Mouse (Mus musculus) thymus, adult 18-20 months (tissue): Measurements from ENCODE around the gene Prpf4.

Source experiments
- DNase-seq, 2 experiments: peaks; one replicate each; pipeline ENCODE4 v3.0.0; 2022; ENCODE audit warnings: mixed read lengths in 2 of 2

The Prpf4 gene

DNA sequence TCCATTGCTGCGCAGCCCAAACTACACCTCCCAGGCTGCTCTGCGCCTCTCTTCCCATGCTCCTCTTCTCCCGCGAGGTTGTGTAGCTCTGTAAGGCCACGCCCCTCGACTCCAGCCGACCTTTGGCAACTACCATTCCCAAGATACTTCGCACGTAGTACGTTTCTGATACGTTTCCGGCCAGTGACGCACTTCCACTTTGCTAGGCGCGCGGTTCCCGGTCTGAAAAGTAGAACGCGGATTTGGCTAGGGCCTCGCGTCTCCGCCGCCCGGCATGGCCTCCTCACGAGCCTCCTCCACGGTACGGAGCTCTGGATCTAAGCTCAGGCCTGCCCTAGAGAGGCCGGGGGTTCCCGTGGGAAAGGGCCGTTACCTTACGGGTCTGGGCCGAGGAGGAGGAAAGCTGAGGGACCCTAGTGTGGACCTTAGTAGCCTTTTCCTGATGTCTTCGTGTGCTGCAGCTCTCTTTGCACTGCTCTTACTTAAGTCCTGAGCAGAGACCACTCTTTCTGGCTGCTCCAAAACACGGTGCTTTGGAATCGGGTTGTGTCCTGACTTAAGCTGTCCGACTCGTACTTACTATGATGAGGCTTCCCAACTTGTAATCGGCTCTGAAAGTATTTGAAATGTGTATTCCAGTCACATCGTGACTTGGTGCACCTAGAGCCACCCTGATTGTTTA lies at the start of gene Prpf4, which contains the start of gene Cdc26:
Prpf4 (plus strand) TSS at position 197 of the 682 bp plus-strand sequence.
Cdc26 (minus strand) TSS at position 42 of the 682 bp plus-strand sequence.
- DNase-seq = peak; percentile 97 to 98

DNA sequence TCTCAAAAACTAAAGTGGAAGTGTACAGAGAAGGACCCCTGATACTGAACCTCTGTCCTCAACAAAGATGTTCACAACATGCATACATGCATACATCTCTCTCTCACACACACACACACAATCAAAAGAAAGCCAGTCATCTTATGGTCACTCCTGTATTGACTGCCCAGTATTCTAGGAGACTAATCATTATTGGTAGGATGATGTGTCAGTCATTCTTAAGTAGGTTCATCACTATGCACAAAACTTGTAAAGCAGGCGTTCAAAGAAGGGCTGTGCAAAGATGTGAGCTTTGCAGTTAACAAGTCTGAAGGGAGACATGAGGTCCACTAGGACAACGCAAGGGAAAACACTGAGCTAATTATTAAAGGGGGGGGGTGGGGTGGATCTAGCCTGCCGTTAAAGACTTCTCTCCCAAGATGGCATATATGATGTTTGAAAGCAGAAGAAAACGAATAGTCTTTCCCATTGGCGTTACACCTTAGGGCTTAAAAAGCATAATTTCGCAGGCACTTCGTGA lies 49.3 kb upstream of the Prpf4 start:
- no peak for DNase-seq

- peak; percentile 94 to 97 for DNase-seq
These were observed 48.4 kb upstream of the Prpf4 start, which contains the start of the genes Fkbp15 and Slc31a1 for GRCm38 (mm10) chr4:62360088-62360804. Fkbp15 (minus strand) TSS chr4:62360548. Slc31a1 (plus strand) TSS chr4:62360727.

DNA sequence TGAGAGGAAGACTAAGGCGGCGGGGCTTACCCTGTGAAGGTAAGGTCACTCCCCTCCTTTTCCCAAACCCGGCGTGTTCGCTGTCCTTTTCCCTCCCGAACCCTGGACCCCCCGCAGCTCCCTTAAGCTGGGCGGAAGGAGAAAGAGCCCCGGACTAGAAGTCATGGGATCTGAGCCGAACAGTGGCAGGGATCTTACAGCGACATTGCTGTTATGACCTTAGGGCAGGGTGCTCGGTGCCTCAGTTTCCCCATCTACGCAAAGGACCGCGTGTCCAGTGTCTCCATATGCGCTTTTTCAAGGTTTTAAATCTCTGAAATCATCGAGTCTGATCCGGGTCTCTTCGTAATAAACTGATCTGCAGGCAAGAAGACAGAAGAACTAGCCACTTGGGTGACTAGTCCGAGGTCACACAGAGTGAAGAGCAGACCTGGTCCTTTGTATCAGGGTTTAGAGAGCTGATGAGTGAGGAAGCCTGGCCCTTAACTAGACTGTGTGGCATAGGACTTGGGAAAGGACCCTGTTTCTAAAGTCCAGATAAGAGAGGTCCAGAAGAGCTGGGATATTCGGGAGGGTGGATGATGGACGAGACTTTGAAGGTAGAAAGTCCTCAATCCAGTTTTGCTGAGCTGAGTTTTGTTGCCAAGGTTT lies 47.7 kb upstream of the Prpf4 start:
- DNase-seq = no peak

DNA sequence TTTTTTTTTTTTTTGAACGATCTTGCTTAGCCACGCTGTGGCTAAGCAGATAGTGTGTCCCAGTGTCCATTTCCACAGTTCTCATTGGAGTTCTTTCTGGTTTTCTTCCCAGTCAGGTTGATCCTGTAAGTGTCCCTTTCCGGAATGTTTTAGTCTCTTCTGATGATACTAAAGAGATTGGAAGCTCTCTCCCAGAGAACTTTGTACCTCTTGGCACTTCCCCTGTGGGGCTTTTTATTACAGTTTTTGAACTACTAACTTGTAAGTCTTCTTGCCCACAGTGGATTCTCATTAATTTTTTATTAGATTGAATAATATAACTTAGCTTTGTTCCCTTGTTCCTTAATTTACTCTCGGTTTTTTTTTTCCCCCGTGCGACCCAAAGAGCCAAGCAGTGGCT lies 47.0 kb upstream of the Prpf4 start:
- DNase-seq = no peak

DNA sequence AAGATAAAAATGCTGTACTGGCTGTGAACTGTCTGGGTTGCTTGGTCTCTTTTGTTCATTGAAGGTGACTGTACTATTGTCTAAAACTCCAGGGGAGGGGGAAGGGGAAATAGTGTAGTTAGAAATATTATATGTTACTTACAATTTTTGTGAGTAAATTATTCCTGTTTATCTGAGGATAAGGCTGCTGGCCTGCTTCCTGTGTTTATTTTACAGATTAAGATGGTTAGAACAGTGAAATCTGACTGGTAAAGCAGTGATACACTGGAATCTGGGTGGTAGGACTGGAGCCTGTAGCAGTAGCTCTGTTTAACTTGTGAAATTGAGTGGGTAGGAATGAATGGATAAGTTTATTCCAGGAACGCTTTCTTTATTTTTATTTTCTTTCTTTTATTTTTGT lies 46.6 kb upstream of the Prpf4 start:
- DNase-seq = no peak

DNA sequence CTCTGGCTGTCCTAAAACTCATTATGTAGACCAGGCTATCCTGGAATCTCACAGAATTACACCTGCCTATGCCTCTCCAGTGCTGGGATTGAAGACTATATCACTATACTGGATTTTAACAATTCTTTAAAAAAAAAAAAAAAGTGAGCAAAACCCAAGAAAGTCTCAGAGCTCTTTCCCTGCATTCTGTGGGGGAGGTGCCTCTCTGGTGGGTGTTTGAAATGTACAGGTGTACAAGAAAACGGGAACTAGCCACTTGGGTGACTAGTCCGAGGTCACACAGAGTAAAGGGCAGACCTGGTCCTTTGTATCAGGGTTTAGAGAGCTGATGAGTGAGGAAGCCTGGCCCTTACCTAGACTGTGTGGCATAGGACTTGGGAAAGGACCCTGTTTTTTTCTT lies 46.2 kb upstream of the Prpf4 start:
- no peak for DNase-seq

- DNase-seq = no peak
These were observed 44.3 kb upstream of the Prpf4 start for GRCm38 (mm10) chr4:62364299-62364698.

DNA sequence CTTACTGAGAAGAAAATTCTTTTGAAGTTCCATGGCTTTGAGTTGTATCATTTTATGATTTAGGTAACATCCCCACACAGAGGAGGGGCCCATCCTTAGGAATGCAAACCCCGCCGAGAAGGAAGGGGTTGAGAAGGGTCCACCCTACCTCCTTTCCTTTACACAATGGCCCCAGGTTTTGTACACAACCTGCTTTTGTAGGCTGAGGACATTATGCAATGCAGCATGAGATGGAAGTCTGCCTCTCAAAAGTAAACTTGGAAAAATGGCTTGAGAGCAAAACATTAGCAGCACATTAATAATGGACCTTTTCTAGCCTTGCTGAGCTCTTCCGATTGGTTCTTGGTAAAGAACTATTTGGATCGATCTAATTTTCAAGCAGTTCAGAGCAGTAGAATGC lies 42.3 kb upstream of the Prpf4 start:
- no peak for DNase-seq

DNA sequence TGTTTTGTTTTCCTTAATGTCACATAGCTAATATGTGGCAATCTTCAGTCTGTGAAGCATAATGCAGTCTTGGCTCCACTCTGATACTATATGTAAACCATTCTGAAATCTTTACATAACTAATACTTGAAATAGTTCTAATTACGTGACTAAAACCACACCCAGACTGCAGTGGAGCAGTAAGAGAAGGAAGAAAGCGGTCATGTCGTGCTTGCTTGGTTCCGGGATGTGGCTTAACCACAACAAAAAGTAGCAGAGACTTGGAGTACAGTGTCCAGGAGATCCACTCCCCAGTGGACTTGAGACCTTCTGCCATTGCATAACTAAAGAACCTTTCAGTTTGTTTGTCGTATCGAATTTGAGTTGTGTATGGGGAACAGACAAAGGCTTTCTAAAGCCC lies 41.0 kb upstream of the Prpf4 start:
- no peak for DNase-seq

- no peak for DNase-seq
These were observed 39.5 kb upstream of the Prpf4 start for GRCm38 (mm10) chr4:62369091-62369490.

GRCm38 (mm10) chr4:62372410-62372809 lies 36.2 kb upstream of the Prpf4 start:
- DNase-seq = no peak

GRCm38 (mm10) chr4:62372818-62373520 lies 35.6 kb upstream of the Prpf4 start:
- DNase-seq = no peak

GRCm38 (mm10) chr4:62373668-62374067 lies 34.9 kb upstream of the Prpf4 start:
- no peak for DNase-seq

GRCm38 (mm10) chr4:62374342-62374741 lies 34.3 kb upstream of the Prpf4 start:
- DNase-seq = no peak

GRCm38 (mm10) chr4:62376123-62376522 lies 32.5 kb upstream of the Prpf4 start:
- no peak for DNase-seq

DNA sequence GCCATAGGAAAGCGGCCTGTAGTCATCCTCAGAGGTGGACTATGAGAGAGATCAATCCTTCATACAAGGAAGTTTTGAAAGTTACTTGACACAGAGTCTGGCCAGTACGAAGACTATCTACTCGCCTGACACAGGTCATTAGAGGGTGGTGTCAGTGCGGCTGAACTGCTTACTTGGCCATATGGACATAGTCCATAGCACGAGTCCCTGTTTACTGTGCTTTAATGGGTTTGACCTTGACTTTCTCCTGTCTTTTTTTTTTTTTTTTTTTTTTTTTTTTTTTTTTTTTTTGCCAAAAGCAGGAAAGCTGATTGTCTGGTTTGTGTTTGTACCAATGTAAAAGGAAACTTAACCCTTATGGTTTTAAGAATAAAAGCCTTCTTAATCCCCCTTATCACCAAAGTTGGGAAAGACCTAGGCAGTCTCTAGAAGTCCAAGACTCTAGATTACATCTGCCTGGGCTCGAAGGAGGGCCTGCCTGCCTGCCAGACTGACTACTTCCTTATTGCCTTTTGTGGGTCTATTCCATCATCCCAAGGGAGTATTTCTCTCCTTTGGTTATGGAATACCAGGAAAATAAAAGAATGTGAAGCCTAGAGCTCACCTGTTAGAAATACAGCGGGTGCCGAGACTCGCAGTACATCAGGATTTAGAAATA lies 28.7 kb upstream of the Prpf4 start:
- no peak for DNase-seq

GRCm38 (mm10) chr4:62383207-62383606 lies 25.4 kb upstream of the Prpf4 start:
- DNase-seq = no peak

GRCm38 (mm10) chr4:62383752-62384151 lies 24.8 kb upstream of the Prpf4 start:
- no peak for DNase-seq

DNA sequence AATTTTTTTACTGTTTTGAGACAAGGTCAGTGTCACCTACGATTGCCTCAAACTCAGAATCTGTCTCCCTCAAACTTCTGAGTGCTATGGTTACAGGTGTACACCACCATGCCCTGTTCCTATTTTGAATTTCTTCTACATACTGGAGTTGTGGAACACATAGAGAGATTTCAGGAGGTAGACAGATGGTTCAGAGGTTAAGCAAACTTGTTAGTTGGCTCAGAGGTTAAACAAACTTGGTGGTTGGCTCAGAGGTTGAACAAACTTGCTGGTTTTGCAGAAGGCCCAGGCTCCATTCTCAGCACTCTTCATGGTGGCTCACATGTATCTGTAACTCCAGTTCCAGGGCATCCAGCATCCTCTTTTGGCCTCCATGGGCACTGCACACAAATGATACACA lies 24.4 kb upstream of the Prpf4 start:
- no peak for DNase-seq

DNA sequence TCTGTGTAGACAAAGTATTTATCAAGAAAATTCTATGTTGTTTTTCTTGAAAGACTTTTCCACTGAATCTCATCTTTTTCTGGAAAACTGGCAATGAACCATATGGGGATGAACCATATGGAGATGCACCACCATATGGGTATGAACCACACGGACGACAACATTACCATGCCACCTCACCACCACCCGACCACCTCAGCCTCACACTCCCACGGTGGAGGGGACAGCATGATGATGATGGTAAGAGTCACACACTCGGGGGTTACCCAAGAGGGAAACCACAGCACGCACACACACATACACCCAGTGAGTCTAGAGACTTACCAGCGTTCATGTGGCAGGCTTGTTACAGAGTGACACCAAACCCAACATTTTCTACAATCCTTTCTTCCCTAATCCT lies 23.2 kb upstream of the Prpf4 start:
- no peak for DNase-seq
